Mouse (Mus musculus) colon, adult 2 months (tissue): Measurements from ENCODE around the gene Reg3a. TPM values are rescaled to one million over a fixed set of nuclear protein-coding genes. Genes with fewer than 3 reads are reported as not detected.

Experiments
- polyA plus RNA-seq: library from polyadenylated mRNA; depleted of rRNA; stranded (reverse); fragments of >200 nt; gene quantifications from 2 replicates; pipeline ENCODE4 v1.2.3, GENCODE M21; 2012; rRNA removed

Reg3a gene
- polyA plus RNA-seq = 0.29 and 1.2 TPM in 2 replicates

GRCm38 (mm10) chr6:78380409-78380808 lies at the start of gene Reg3a:
Reg3a (plus strand) TSS chr6:78380709.

DNA sequence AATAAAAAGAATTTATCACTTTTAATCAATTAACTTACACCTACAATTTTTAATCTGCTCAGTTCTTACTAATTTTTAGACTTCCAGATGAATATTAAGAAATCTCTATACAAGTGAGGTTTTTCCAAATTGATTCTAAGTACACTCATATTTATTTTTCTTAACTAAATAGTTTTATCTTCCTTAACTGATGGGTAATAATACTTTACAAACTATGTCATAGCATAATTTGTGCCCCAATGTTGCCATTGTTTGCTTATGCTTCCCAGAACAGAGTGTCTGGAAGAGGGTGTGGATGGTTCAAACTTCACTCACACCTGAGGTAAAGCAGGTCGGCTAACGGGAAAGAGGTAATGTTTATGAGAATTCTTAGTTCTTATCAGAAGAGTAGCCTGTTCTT lies 10.2 kb upstream of the Reg3a start, which contains the start of gene Reg3b:
TSS of gene Reg3b (plus strand) at position 301 of the 400 bp plus-strand sequence.

DNA sequence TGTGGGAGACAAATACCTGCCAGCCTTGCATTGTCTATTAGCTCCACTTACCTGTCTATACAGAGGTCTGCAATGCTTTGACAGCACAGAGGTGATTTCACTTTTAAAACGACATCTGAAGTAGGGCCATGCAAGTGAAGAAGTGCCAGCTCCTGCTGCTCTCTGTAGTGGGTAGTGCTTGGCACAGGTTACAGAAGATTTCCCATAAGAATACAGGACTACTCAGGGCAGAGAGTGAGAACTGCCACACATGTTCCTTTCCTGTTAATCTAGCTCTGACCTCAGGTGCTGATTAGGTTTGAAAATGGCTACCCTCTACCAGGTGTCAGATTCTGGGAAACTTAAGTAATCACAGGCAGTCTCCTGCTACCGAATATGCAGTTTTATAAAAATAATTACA lies 1.7 kb upstream of the Reg3a start, which contains the start of gene Reg3d:
TSS of gene Reg3d (minus strand) at position 101 of the 400 bp plus-strand sequence.

DNA sequence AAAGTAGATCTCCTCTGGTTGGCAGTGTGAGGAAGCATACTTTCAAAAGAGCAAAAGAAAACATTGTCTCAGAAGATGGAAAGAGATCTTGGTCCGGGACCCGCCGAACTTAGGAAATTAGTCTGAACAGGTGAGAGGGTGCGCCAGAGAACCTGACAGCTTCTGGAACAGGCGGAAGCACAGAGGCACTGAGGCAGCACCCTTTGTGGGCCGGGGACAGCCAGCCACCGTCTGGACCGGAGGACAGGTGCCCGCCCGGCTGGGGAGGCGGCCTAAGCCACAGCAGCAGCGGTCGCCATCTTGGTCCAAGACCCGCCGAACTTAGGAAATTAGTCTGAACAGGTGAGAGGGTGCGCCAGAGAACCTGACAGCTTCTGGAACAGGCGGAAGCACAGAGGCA lies 14.8 kb downstream of the Reg3a start, which contains the start of gene Reg2:
TSS of gene Reg2 (plus strand) at position 301 of the 400 bp plus-strand sequence.

DNA sequence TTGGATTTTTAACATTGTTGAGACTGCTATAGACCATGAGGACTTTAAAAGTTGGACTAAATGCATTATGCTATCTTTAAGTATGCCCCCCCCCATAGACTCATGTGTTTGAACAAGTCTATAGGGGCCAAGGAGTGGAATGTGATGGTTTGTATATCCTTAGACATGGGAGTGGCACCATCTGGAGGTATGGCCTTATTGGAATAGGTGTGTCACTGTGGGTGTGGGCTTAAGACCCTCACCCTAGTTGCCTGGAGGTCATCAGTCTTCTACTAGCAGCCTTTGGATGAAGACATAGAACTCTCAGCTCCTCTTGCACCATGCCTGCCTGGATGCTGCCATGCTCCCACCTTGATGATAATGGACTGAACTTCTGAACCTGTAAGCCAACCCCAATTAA lies 41.9 kb downstream of the Reg3a start, which contains the start of gene Reg1:
TSS of gene Reg1 (plus strand) at position 301 of the 400 bp plus-strand sequence.

Other genes with a start within 250 kb of the Reg3a start
- gene Reg3b, start 10.1 kb upstream of the Reg3a start, polyA plus RNA-seq = 213 and 608 TPM in 2 replicates
- 4.2 TPM in 1 of 2 replicates, not detected in the other for gene Reg3d, start 1.8 kb upstream of the Reg3a start, polyA plus RNA-seq
- gene Reg2, start 14.9 kb downstream of the Reg3a start, polyA plus RNA-seq = 35.3 TPM in 1 of 2 replicates, not detected in the other
- gene Reg1, start 42.0 kb downstream of the Reg3a start, polyA plus RNA-seq = 0.65 and 342 TPM in 2 replicates
- gene Reg3g, start 88.2 kb downstream of the Reg3a start, polyA plus RNA-seq = 28.2 and 42.0 TPM in 2 replicates